Mouse (Mus musculus) lung, adult 2 months (tissue): ENCODE measurements around the gene Dpf3.

Experiments used
- CTCF ChIP-seq: fragments of 200-500 bp; IDR thresholded peaks from 2 replicates; pipeline ENCODE4 v1.5.1; 2011; ENCODE audit warnings: mild to moderate bottlenecking, low read length, control low read depth; ENCODE audit not compliant: insufficient read depth
- POLR2A ChIP-seq: fragments of 200-500 bp; IDR thresholded peaks from 2 replicates; pipeline ENCODE4 v1.6.1; 2011; ENCODE audit warnings: low read depth, mild to moderate bottlenecking, control low read depth, low read length, borderline replicate concordance; ENCODE audit errors: extremely low read depth

- TF ChIP-seq CTCF (no peak), POLR2A (no peak)
Measured at GRCm38 (mm10) chr12:83328491-83328890, 159.0 kb downstream of the Dpf3 start.
